Mouse (Mus musculus): Measurements from ENCODE around the gene Cdr2l. TPM values are rescaled to one million over a fixed set of nuclear protein-coding genes. Genes with fewer than 3 reads are reported as not detected.

The Cdr2l gene
- polyA plus RNA-seq, 1 experiment from 2014 or later: 29.7 TPM

DNA sequence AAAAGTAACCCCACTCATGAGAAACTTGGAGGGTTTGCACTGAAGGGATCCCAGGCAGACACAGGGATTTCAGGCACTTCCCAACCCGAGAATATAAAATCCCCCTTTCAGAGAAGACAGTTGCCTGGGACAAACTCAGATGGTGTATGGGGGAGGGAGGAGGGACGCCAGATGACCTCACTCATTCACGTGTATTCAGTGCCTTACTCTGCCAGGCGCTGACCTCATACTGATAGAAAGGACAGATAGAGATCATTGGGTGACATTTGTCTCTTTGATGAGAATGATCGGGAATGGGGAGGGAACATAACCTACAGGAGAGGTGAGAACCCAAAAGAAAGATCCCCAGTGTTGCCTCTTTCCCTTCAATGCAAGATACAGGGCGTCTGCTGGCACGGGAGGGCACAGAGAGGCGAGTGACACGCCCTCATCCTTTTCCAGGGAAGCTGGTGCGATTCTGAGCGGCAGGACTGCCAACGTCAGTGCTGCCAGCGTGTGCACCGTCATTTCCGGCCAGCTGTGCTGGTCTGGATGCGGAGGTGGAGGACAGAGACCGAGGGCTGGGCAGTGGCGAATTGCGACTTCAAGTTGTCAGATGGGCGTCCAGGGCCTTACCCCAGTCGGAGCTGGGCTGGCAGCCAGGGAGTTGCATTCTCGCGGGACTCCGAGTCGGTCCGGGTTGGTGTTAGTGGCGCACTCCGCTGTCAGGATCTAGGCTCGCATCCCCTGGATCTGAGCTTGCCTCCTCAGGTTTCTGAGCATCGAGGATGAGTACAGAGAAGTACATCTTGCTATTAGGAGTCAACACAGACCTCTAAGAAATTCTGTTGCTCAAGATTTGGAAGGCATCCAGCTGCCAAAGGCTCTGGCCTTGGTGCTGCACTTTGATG lies 7.7 kb upstream of the Cdr2l start:
- peak overlapping the region; percentile 36 for H3K4me3 ChIP-seq (ENCODE audit: low read depth, low read length)
- WGBS: 2% methylated on average over 30 of the region's 30 CpGs
- H3K4me1 ChIP-seq (replicated peaks; ENCODE audit: control insufficient read depth, insufficient read depth, low read length): peaks cover 10% of the 10 kb centered on the region
- no peak overlapping the region for H3K27ac ChIP-seq (ENCODE audit: low read depth, low read length)
- no peaks in the 10 kb centered on the region for H3K9me3 ChIP-seq (ENCODE audit: control insufficient read depth, low read length)
- peaks cover 10% of the 10 kb centered on the region for H3K27me3 ChIP-seq (ENCODE audit: control insufficient read depth, insufficient read depth, low read length)
- peak; percentile 65 for DNase-seq (ENCODE audit: low spot score)
- 0 out of 2 replicates have a peak, but pooled peaks have one; percentile 18 for ATAC-seq (replicated peaks; ENCODE audit: low FRiP score)
- no peaks in the 10 kb centered on the region for H3K36me3 ChIP-seq (ENCODE audit: control insufficient read depth, insufficient read depth, low read length)
- H3K4me2 ChIP-seq (ENCODE audit: low read depth, low read length, severe bottlenecking): peak overlapping the region; percentile 84
- peak overlapping the region; percentile 59 for H3K9ac ChIP-seq (ENCODE audit: low read length)

DNA sequence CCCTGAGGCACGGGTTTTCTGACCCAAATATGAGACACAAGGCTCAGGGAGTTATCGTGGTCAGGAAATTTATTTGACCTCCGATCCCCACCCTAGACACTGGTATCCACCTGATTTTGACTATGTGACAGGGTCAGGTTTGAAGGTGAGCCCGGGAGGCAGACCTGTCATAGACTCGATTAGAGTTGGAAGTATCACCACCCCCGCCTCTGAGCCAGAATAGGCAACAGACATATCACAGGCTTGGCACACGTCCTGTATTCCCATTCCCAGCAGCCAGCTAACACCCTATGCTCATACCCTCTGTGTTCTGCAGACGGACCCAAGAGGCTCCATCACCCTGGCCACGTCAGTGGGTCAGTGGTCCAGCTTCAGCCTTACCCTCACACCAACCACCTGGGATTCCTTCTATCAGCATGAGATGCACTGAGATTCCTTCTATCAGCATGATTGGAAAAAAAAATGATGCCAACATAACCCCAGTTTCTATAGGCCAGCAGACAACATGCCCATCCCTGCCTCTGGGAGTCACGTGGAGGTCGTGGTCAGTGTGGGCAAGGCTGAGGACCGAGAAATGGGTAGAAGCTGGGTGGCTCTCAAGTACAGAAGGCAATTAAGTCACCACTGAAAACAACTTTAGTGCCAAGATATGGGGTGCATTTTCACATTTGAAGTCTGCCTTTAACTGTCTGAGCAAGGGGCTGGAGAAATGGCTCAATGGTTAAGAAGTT lies 6.9 kb upstream of the Cdr2l start:
- peak overlapping the region; percentile 59 for H3K9ac ChIP-seq (ENCODE audit: low read length)
- 73% methylated on average over 12 of the region's 12 CpGs for WGBS
- peak overlapping the region; percentile 84 for H3K4me2 ChIP-seq (ENCODE audit: low read depth, low read length, severe bottlenecking)
- ATAC-seq (replicated peaks; ENCODE audit: low FRiP score) (no peak), DNase-seq (ENCODE audit: low spot score) (no peak)
- H3K4me1 ChIP-seq (replicated peaks; ENCODE audit: control insufficient read depth, insufficient read depth, low read length): peaks cover 10% of the 10 kb centered on the region
- no peaks in the 10 kb centered on the region for H3K9me3 ChIP-seq (ENCODE audit: control insufficient read depth, low read length)
- no peaks in the 10 kb centered on the region for H3K36me3 ChIP-seq (ENCODE audit: control insufficient read depth, insufficient read depth, low read length)
- H3K4me3 ChIP-seq (ENCODE audit: low read depth, low read length): no peak overlapping the region; the same call in 1 of the 2 replicates
- H3K27me3 ChIP-seq (ENCODE audit: control insufficient read depth, insufficient read depth, low read length): peaks cover 10% of the 10 kb centered on the region
- no peak overlapping the region for H3K27ac ChIP-seq (ENCODE audit: low read depth, low read length)

GRCm38 (mm10) chr11:115376722-115377121 lies 5.0 kb upstream of the Cdr2l start:
- no peak overlapping the region for H3K4me2 ChIP-seq (ENCODE audit: low read depth, low read length, severe bottlenecking)
- DNase-seq (ENCODE audit: low spot score): no peak

DNA sequence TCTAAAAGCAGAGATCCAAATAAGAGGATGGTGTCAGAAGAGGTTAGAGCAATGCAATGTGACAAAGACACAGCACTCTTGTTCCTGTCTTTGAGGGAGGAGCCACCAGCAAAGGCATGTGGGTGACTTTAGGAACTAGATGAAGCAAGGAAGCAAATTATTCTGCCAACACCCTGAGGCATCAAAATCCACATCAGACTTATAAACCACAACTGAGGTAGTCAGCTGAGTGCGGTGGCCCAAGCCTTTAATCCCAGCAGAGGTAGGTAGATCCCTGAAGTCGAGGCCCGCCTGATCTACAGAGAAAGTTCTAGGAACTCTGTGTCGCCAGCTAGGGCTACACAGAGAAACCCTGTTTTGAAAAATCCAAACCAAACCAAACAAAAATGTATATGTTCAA lies 4.5 kb upstream of the Cdr2l start:
- Histone ChIP-seq H3K9ac (ENCODE audit: low read length) (no peak overlapping the region), H3K36me3 (ENCODE audit: control insufficient read depth, insufficient read depth, low read length) (no peaks in the 10 kb centered on the region), H3K27ac (ENCODE audit: low read depth, low read length) (no peak overlapping the region), H3K9me3 (ENCODE audit: control insufficient read depth, low read length) (no peaks in the 10 kb centered on the region), H3K27me3 (ENCODE audit: control insufficient read depth, insufficient read depth, low read length) (peaks cover 8% of the 10 kb centered on the region), H3K4me2 (ENCODE audit: low read depth, low read length, severe bottlenecking) (no peak overlapping the region), H3K4me1 (replicated peaks; ENCODE audit: control insufficient read depth, insufficient read depth, low read length) (peaks cover 10% of the 10 kb centered on the region), H3K4me3 (ENCODE audit: low read depth, low read length) (no peak overlapping the region)
- no peak for ATAC-seq (replicated peaks; ENCODE audit: low FRiP score)
- no peak for DNase-seq (ENCODE audit: low spot score)
- WGBS: 84% methylated on average over 4 of the region's 4 CpGs

More at GRCm38 (mm10) chr11:115376722-115377121, 5.0 kb upstream of the Cdr2l start:
- H3K9ac ChIP-seq (ENCODE audit: low read length): no peak overlapping the region
- H3K27ac ChIP-seq (ENCODE audit: low read depth, low read length): no peak overlapping the region
- ATAC-seq (replicated peaks; ENCODE audit: low FRiP score): no peak
- H3K27me3 ChIP-seq (ENCODE audit: control insufficient read depth, insufficient read depth, low read length): peaks cover 8% of the 10 kb centered on the region
- H3K9me3 ChIP-seq (ENCODE audit: control insufficient read depth, low read length): no peaks in the 10 kb centered on the region
- peaks cover 10% of the 10 kb centered on the region for H3K4me1 ChIP-seq (replicated peaks; ENCODE audit: control insufficient read depth, insufficient read depth, low read length)
- H3K36me3 ChIP-seq (ENCODE audit: control insufficient read depth, insufficient read depth, low read length): no peaks in the 10 kb centered on the region
- H3K4me3 ChIP-seq (ENCODE audit: low read depth, low read length): no peak overlapping the region
- 75% methylated on average over 7 of the region's 7 CpGs for WGBS

GRCm38 (mm10) chr11:115377854-115378253 lies 3.9 kb upstream of the Cdr2l start:
- WGBS: 85% methylated on average over 7 of the region's 7 CpGs
- Histone ChIP-seq H3K27ac (ENCODE audit: low read depth, low read length) (no peak overlapping the region), H3K4me3 (ENCODE audit: low read depth, low read length) (no peak overlapping the region), H3K9me3 (ENCODE audit: control insufficient read depth, low read length) (no peaks in the 10 kb centered on the region), H3K36me3 (ENCODE audit: control insufficient read depth, insufficient read depth, low read length) (no peaks in the 10 kb centered on the region), H3K9ac (ENCODE audit: low read length) (no peak overlapping the region), H3K4me1 (replicated peaks; ENCODE audit: control insufficient read depth, insufficient read depth, low read length) (peaks cover 12% of the 10 kb centered on the region), H3K4me2 (ENCODE audit: low read depth, low read length, severe bottlenecking) (no peak overlapping the region), H3K27me3 (ENCODE audit: control insufficient read depth, insufficient read depth, low read length) (peaks cover 8% of the 10 kb centered on the region)
- ATAC-seq (replicated peaks; ENCODE audit: low FRiP score) (no peak), DNase-seq (ENCODE audit: low spot score) (no peak)

GRCm38 (mm10) chr11:115381276-115381675 lies 440 bp upstream of the Cdr2l start:
- Histone ChIP-seq H3K4me3 (ENCODE audit: low read depth, low read length) (peak overlapping the region; percentile 86), H3K4me2 (ENCODE audit: low read depth, low read length, severe bottlenecking) (peak overlapping the region; percentile 88; the same call in 1 of the 2 replicates), H3K9ac (ENCODE audit: low read length) (0 out of 2 replicates have a peak overlapping the region, but pooled peaks have one; percentile 3), H3K36me3 (ENCODE audit: control insufficient read depth, insufficient read depth, low read length) (no peaks in the 10 kb centered on the region; the same call in 1 of the 2 replicates), H3K27me3 (ENCODE audit: control insufficient read depth, insufficient read depth, low read length) (no peaks in the 10 kb centered on the region), H3K9me3 (ENCODE audit: control insufficient read depth, low read length) (no peaks in the 10 kb centered on the region), H3K27ac (ENCODE audit: low read depth, low read length) (no peak overlapping the region), H3K4me1 (replicated peaks; ENCODE audit: control insufficient read depth, insufficient read depth, low read length) (peaks cover 21% of the 10 kb centered on the region)
- WGBS: 11% methylated on average over 9 of the region's 9 CpGs
- ATAC-seq (replicated peaks; ENCODE audit: low FRiP score) (no peak), DNase-seq (ENCODE audit: low spot score) (no peak)

GRCm38 (mm10) chr11:115382891-115383290 lies 1.2 kb downstream of the Cdr2l start:
- Histone ChIP-seq H3K4me3 (ENCODE audit: low read depth, low read length) (peak overlapping the region; percentile 86), H3K9me3 (ENCODE audit: control insufficient read depth, low read length) (no peaks in the 10 kb centered on the region), H3K4me1 (replicated peaks; ENCODE audit: control insufficient read depth, insufficient read depth, low read length) (peaks cover 21% of the 10 kb centered on the region), H3K27ac (ENCODE audit: low read depth, low read length) (no peak overlapping the region), H3K36me3 (ENCODE audit: control insufficient read depth, insufficient read depth, low read length) (no peaks in the 10 kb centered on the region; the same call in 1 of the 2 replicates), H3K4me2 (ENCODE audit: low read depth, low read length, severe bottlenecking) (peak overlapping the region; percentile 88), H3K9ac (ENCODE audit: low read length) (peak overlapping the region; percentile 97), H3K27me3 (ENCODE audit: control insufficient read depth, insufficient read depth, low read length) (no peaks in the 10 kb centered on the region)
- 19% methylated on average over 5 of the region's 5 CpGs for WGBS
- DNase-seq (ENCODE audit: low spot score): no peak
- ATAC-seq (replicated peaks; ENCODE audit: low FRiP score): no peak

GRCm38 (mm10) chr11:115383701-115384474 lies 2.2 kb downstream of the Cdr2l start:
- WGBS: 55% methylated on average over 16 of the region's 16 CpGs
- peak overlapping the region; percentile 37; the same call in 1 of the 2 replicates for H3K27ac ChIP-seq (ENCODE audit: low read depth, low read length)
- H3K27me3 ChIP-seq (ENCODE audit: control insufficient read depth, insufficient read depth, low read length): no peaks in the 10 kb centered on the region
- no peaks in the 10 kb centered on the region for H3K9me3 ChIP-seq (ENCODE audit: control insufficient read depth, low read length)
- H3K4me2 ChIP-seq (ENCODE audit: low read depth, low read length, severe bottlenecking): peak overlapping the region; percentile 88
- no peaks in the 10 kb centered on the region; the same call in 1 of the 2 replicates for H3K36me3 ChIP-seq (ENCODE audit: control insufficient read depth, insufficient read depth, low read length)
- ATAC-seq (replicated peaks; ENCODE audit: low FRiP score): no peak
- peaks cover 21% of the 10 kb centered on the region for H3K4me1 ChIP-seq (replicated peaks; ENCODE audit: control insufficient read depth, insufficient read depth, low read length)
- DNase-seq (ENCODE audit: low spot score): no peak
- H3K4me3 ChIP-seq (ENCODE audit: low read depth, low read length): peak overlapping the region; percentile 86; the same call in 1 of the 2 replicates
- peak overlapping the region; percentile 97 for H3K9ac ChIP-seq (ENCODE audit: low read length)

Data from forebrain, embryonic 11.5 days (tissue).